Mouse (Mus musculus): ENCODE measurements around the gene Gm20696. TPM values are rescaled to one million over a fixed set of nuclear protein-coding genes. Genes with fewer than 3 reads are reported as not detected.
A peak's percentile ranks its signal among the peaks of the same experiment; 100 is the strongest.

Gm20696 gene
- polyA plus RNA-seq, 1 experiment from 2014 or later, result 6.0 TPM

- no peak for ATAC-seq (ENCODE audit: low FRiP score)
- no peak for DNase-seq (ENCODE audit: low spot score)
- 64% methylated on average over 17 of the region's 17 CpGs for WGBS
- H3K4me3 ChIP-seq (ENCODE audit: low read depth, low read length), result no peak overlapping the region
- H3K27me3 ChIP-seq (ENCODE audit: control insufficient read depth, insufficient read depth, low read length), result peaks cover 5% of the 10 kb centered on the region; the same call in 1 of the 2 replicates
- H3K9ac ChIP-seq (ENCODE audit: low read depth, low read length), result no peak overlapping the region
- no peak overlapping the region for H3K27ac ChIP-seq (ENCODE audit: low read depth, low read length)
- H3K36me3 ChIP-seq (ENCODE audit: control insufficient read depth, insufficient read depth, low read length), result no peaks in the 10 kb centered on the region
- 0 out of 2 replicates have a peak overlapping the region, but pooled peaks have one; percentile 15 for H3K4me2 ChIP-seq (replicated peaks; ENCODE audit: low read depth, low read length)
- no peaks in the 10 kb centered on the region for H3K9me3 ChIP-seq (ENCODE audit: control insufficient read depth, low read length)
- H3K4me1 ChIP-seq (replicated peaks; ENCODE audit: control insufficient read depth, insufficient read depth, low read length), result peaks cover 9% of the 10 kb centered on the region
These were observed 51.9 kb downstream of the Gm20696 start for GRCm38 (mm10) chr6:99614566-99615271.

- H3K4me2 ChIP-seq (replicated peaks; ENCODE audit: low read depth, low read length), result no peak overlapping the region
- H3K27ac ChIP-seq (ENCODE audit: low read depth, low read length), result no peak overlapping the region
- no peak for ATAC-seq (ENCODE audit: low FRiP score)
- H3K9me3 ChIP-seq (ENCODE audit: control insufficient read depth, low read length), result no peaks in the 10 kb centered on the region
- no peak overlapping the region for H3K9ac ChIP-seq (ENCODE audit: low read depth, low read length)
- peaks cover 9% of the 10 kb centered on the region for H3K4me1 ChIP-seq (replicated peaks; ENCODE audit: control insufficient read depth, insufficient read depth, low read length)
- H3K27me3 ChIP-seq (ENCODE audit: control insufficient read depth, insufficient read depth, low read length), result peaks cover 3% of the 10 kb centered on the region; the same call in 1 of the 2 replicates
- H3K4me3 ChIP-seq (ENCODE audit: low read depth, low read length), result no peak overlapping the region
- WGBS, result 57% methylated on average over 6 of the region's 6 CpGs
- no peaks in the 10 kb centered on the region for H3K36me3 ChIP-seq (ENCODE audit: control insufficient read depth, insufficient read depth, low read length)
- peak; percentile 37 for DNase-seq (ENCODE audit: low spot score)
These were observed 54.7 kb downstream of the Gm20696 start for GRCm38 (mm10) chr6:99611866-99612265.

- H3K4me2 ChIP-seq (replicated peaks; ENCODE audit: low read depth, low read length), result no peak overlapping the region
- peaks cover 11% of the 10 kb centered on the region for H3K4me1 ChIP-seq (replicated peaks; ENCODE audit: control insufficient read depth, insufficient read depth, low read length)
- no peak overlapping the region for H3K4me3 ChIP-seq (ENCODE audit: low read depth, low read length)
- H3K9me3 ChIP-seq (ENCODE audit: control insufficient read depth, low read length), result no peaks in the 10 kb centered on the region
- 52% methylated on average over 14 of the region's 14 CpGs for WGBS
- H3K36me3 ChIP-seq (ENCODE audit: control insufficient read depth, insufficient read depth, low read length), result no peaks in the 10 kb centered on the region
- H3K9ac ChIP-seq (ENCODE audit: low read depth, low read length), result no peak overlapping the region
- peaks cover 3% of the 10 kb centered on the region; the same call in 1 of the 2 replicates for H3K27me3 ChIP-seq (ENCODE audit: control insufficient read depth, insufficient read depth, low read length)
- DNase-seq (ENCODE audit: low spot score), result no peak
- ATAC-seq (ENCODE audit: low FRiP score), result no peak
- no peak overlapping the region for H3K27ac ChIP-seq (ENCODE audit: low read depth, low read length)
These were observed 55.9 kb downstream of the Gm20696 start for GRCm38 (mm10) chr6:99610454-99611427.

- WGBS, result 54% methylated on average over 7 of the region's 7 CpGs
- ATAC-seq (ENCODE audit: low FRiP score), result no peak
- no peak overlapping the region for H3K4me3 ChIP-seq (ENCODE audit: low read depth, low read length)
These were observed 60.5 kb downstream of the Gm20696 start for GRCm38 (mm10) chr6:99606079-99606478.

GRCm38 (mm10) chr6:99604758-99605157 lies 61.8 kb downstream of the Gm20696 start:
- H3K27ac ChIP-seq (ENCODE audit: low read depth, low read length), result no peak overlapping the region
- no peaks in the 10 kb centered on the region for H3K9me3 ChIP-seq (ENCODE audit: control insufficient read depth, low read length)
- H3K9ac ChIP-seq (ENCODE audit: low read depth, low read length), result no peak overlapping the region
- no peak overlapping the region for H3K4me3 ChIP-seq (ENCODE audit: low read depth, low read length)
- no peak overlapping the region for H3K4me2 ChIP-seq (replicated peaks; ENCODE audit: low read depth, low read length)
- DNase-seq (ENCODE audit: low spot score) (no peak), ATAC-seq (ENCODE audit: low FRiP score) (no peak)
- 0 out of 2 replicates have a peak, but pooled peaks cover 2% of the 10 kb centered on the region for H3K4me1 ChIP-seq (replicated peaks; ENCODE audit: control insufficient read depth, insufficient read depth, low read length)
- no peaks in the 10 kb centered on the region for H3K27me3 ChIP-seq (ENCODE audit: control insufficient read depth, insufficient read depth, low read length)
- no peaks in the 10 kb centered on the region for H3K36me3 ChIP-seq (ENCODE audit: control insufficient read depth, insufficient read depth, low read length)
- 88% methylated on average over 2 of the region's 2 CpGs for WGBS

More at GRCm38 (mm10) chr6:99606079-99606478, 60.5 kb downstream of the Gm20696 start:
- no peaks in the 10 kb centered on the region for H3K36me3 ChIP-seq (ENCODE audit: control insufficient read depth, insufficient read depth, low read length)
- H3K27ac ChIP-seq (ENCODE audit: low read depth, low read length), result no peak overlapping the region
- no peak overlapping the region for H3K9ac ChIP-seq (ENCODE audit: low read depth, low read length)
- H3K9me3 ChIP-seq (ENCODE audit: control insufficient read depth, low read length), result no peaks in the 10 kb centered on the region
- H3K4me1 ChIP-seq (replicated peaks; ENCODE audit: control insufficient read depth, insufficient read depth, low read length), result 0 out of 2 replicates have a peak, but pooled peaks cover 2% of the 10 kb centered on the region
- H3K4me2 ChIP-seq (replicated peaks; ENCODE audit: low read depth, low read length), result no peak overlapping the region
- H3K27me3 ChIP-seq (ENCODE audit: control insufficient read depth, insufficient read depth, low read length), result no peaks in the 10 kb centered on the region
- no peak for DNase-seq (ENCODE audit: low spot score)

- no peak overlapping the region for H3K9ac ChIP-seq (ENCODE audit: low read depth, low read length)
- H3K36me3 ChIP-seq (ENCODE audit: control insufficient read depth, insufficient read depth, low read length), result no peaks in the 10 kb centered on the region
- WGBS, result 90% methylated on average over 7 of the region's 7 CpGs
These were observed 64.2 kb downstream of the Gm20696 start for GRCm38 (mm10) chr6:99602434-99602833.

GRCm38 (mm10) chr6:99600886-99601285 lies 65.7 kb downstream of the Gm20696 start:
- no peaks in the 10 kb centered on the region for H3K9me3 ChIP-seq (ENCODE audit: control insufficient read depth, low read length)
- ATAC-seq (ENCODE audit: low FRiP score), result no peak
- H3K4me2 ChIP-seq (replicated peaks; ENCODE audit: low read depth, low read length), result no peak overlapping the region
- no peak overlapping the region for H3K9ac ChIP-seq (ENCODE audit: low read depth, low read length)
- H3K36me3 ChIP-seq (ENCODE audit: control insufficient read depth, insufficient read depth, low read length), result no peaks in the 10 kb centered on the region
- no peaks in the 10 kb centered on the region for H3K27me3 ChIP-seq (ENCODE audit: control insufficient read depth, insufficient read depth, low read length)
- no peak for DNase-seq (ENCODE audit: low spot score)
- no peaks in the 10 kb centered on the region for H3K4me1 ChIP-seq (replicated peaks; ENCODE audit: control insufficient read depth, insufficient read depth, low read length)
- WGBS, result 81% methylated on average over 8 of the region's 8 CpGs
- no peak overlapping the region for H3K27ac ChIP-seq (ENCODE audit: low read depth, low read length)
- H3K4me3 ChIP-seq (ENCODE audit: low read depth, low read length), result no peak overlapping the region

More at GRCm38 (mm10) chr6:99602434-99602833, 64.2 kb downstream of the Gm20696 start:
- Histone ChIP-seq H3K27me3 (ENCODE audit: control insufficient read depth, insufficient read depth, low read length) (no peaks in the 10 kb centered on the region), H3K4me3 (ENCODE audit: low read depth, low read length) (no peak overlapping the region), H3K4me2 (replicated peaks; ENCODE audit: low read depth, low read length) (no peak overlapping the region), H3K4me1 (replicated peaks; ENCODE audit: control insufficient read depth, insufficient read depth, low read length) (0 out of 2 replicates have a peak, but pooled peaks cover 2% of the 10 kb centered on the region), H3K9me3 (ENCODE audit: control insufficient read depth, low read length) (no peaks in the 10 kb centered on the region), H3K27ac (ENCODE audit: low read depth, low read length) (no peak overlapping the region)
- ATAC-seq (ENCODE audit: low FRiP score) (no peak), DNase-seq (ENCODE audit: low spot score) (no peak)

GRCm38 (mm10) chr6:99600168-99600793 lies 66.3 kb downstream of the Gm20696 start:
- Histone ChIP-seq H3K27ac (ENCODE audit: low read depth, low read length) (no peak overlapping the region), H3K9ac (ENCODE audit: low read depth, low read length) (no peak overlapping the region), H3K9me3 (ENCODE audit: control insufficient read depth, low read length) (no peaks in the 10 kb centered on the region), H3K27me3 (ENCODE audit: control insufficient read depth, insufficient read depth, low read length) (no peaks in the 10 kb centered on the region), H3K4me1 (replicated peaks; ENCODE audit: control insufficient read depth, insufficient read depth, low read length) (no peaks in the 10 kb centered on the region), H3K36me3 (ENCODE audit: control insufficient read depth, insufficient read depth, low read length) (no peaks in the 10 kb centered on the region), H3K4me2 (replicated peaks; ENCODE audit: low read depth, low read length) (no peak overlapping the region), H3K4me3 (ENCODE audit: low read depth, low read length) (no peak overlapping the region)
- ATAC-seq (ENCODE audit: low FRiP score) (0 out of 2 replicates have a peak, but pooled peaks have one; percentile 53), DNase-seq (ENCODE audit: low spot score) (peak; percentile 76)
- 32% methylated on average over 10 of the region's 10 CpGs for WGBS
